Mouse (Mus musculus): ENCODE data around the gene Fam155a.

GRCm38 (mm10) chr8:9207505-9208051 lies 563.4 kb downstream of the Fam155a start:
- no peak for TF ChIP-seq TAL1 (IDR thresholded peaks at IDR 0.05; ENCODE audit: low read length)
- no peak for TF ChIP-seq GATA1 (IDR thresholded peaks at IDR 0.05; ENCODE audit: low read length)
